Mouse (Mus musculus) lung, adult 2 months (tissue): ENCODE measurements at regions not wholly inside any gene's neighbourhood (a gene's known extent, or its start where the extent isn't known, plus 50 kb on each side); places are given as distances from the start of the nearest gene placed in this dataset.

ENCODE experiments used
- DNase-seq: peaks from one replicate; pipeline ENCODE4 v3.0.0; 2022
- H3K4me1 ChIP-seq: fragments of 200-500 bp; 2 replicates; pipeline ENCODE4 v1.6.1; 2011; ENCODE audit warnings: low read length; ENCODE audit not compliant: control insufficient read depth, insufficient read depth
- H3K4me3 ChIP-seq: fragments of 200-500 bp; replicated peaks from 2 replicates; pipeline ENCODE3; 2011; ENCODE audit warnings: low read depth, mild to moderate bottlenecking, control low read depth, low read length; ENCODE audit errors: extremely low read depth
- CTCF ChIP-seq: fragments of 200-500 bp; IDR thresholded peaks from 2 replicates; pipeline ENCODE4 v1.5.1; 2011; ENCODE audit warnings: mild to moderate bottlenecking, low read length, control low read depth; ENCODE audit not compliant: insufficient read depth
- POLR2A ChIP-seq: fragments of 200-500 bp; IDR thresholded peaks from 2 replicates; pipeline ENCODE4 v1.6.1; 2011; ENCODE audit warnings: low read depth, mild to moderate bottlenecking, control low read depth, low read length, borderline replicate concordance; ENCODE audit errors: extremely low read depth
- WGBS: fragments of 180-500 bp; shearing (Covaris S2); methylation state at CpG from one replicate; pipeline ENCODE4 v1.1.7; 2018; 5-methylcytosine and 5-hydroxymethylcytosine counted together

GRCm38 (mm10) chr16:29876196-29876595, 188.0 kb upstream of the Hes1 start:
- 51% methylated on average over 8 of the region's 8 CpGs for WGBS

GRCm38 (mm10) chr16:29877372-29878123, 186.6 kb upstream of the Hes1 start:
- Histone ChIP-seq H3K4me1 (no peaks in the 10 kb centered on the region), H3K4me3 (no peak overlapping the region)
- no peak for DNase-seq
- 56% methylated on average over 10 of the region's 10 CpGs for WGBS
- TF ChIP-seq POLR2A (no peak), CTCF (no peak)

More at GRCm38 (mm10) chr16:29876196-29876595, 188.0 kb upstream of the Hes1 start:
- TF ChIP-seq CTCF = no peak
- TF ChIP-seq POLR2A = no peak
- Histone ChIP-seq H3K4me3 (no peak overlapping the region), H3K4me1 (no peaks in the 10 kb centered on the region)
- DNase-seq = no peak

GRCm38 (mm10) chr16:29879665-29880064, 184.5 kb upstream of the Hes1 start:
- no peaks in the 10 kb centered on the region for H3K4me1 ChIP-seq
- TF ChIP-seq POLR2A (no peak), CTCF (no peak)
- no peak for DNase-seq
- no peak overlapping the region for H3K4me3 ChIP-seq
- 90% methylated on average over 6 of the region's 6 CpGs for WGBS

GRCm38 (mm10) chr16:29881497-29881896, 182.7 kb upstream of the Hes1 start:
- Histone ChIP-seq H3K4me1 (no peaks in the 10 kb centered on the region), H3K4me3 (no peak overlapping the region)
- DNase-seq = no peak
- TF ChIP-seq POLR2A (no peak), CTCF (no peak)
- WGBS = 43% methylated on average over 12 of the region's 12 CpGs

- no peaks in the 10 kb centered on the region for H3K4me1 ChIP-seq
- H3K4me3 ChIP-seq = no peak overlapping the region
- TF ChIP-seq POLR2A (no peak), CTCF (no peak)
- peak; percentile 60 for DNase-seq
- WGBS = 39% methylated on average over 10 of the region's 10 CpGs
Measured at GRCm38 (mm10) chr16:29882226-29882972, 181.8 kb upstream of the Hes1 start.

- WGBS = 83% methylated on average over 10 of the region's 10 CpGs
- H3K4me1 ChIP-seq = no peaks in the 10 kb centered on the region
- TF ChIP-seq POLR2A = no peak
- no peak for TF ChIP-seq CTCF
Measured at GRCm38 (mm10) chr16:29883252-29883992, 180.8 kb upstream of the Hes1 start.

GRCm38 (mm10) chr16:29884899-29885298, 179.3 kb upstream of the Hes1 start:
- 83% methylated on average over 4 of the region's 4 CpGs for whole genome bisulfite sequencing
- H3K4me3 ChIP-seq = no peak overlapping the region
- TF ChIP-seq CTCF (no peak), POLR2A (no peak)
- DNase-seq = no peak
- no peaks in the 10 kb centered on the region for H3K4me1 ChIP-seq

More at GRCm38 (mm10) chr16:29883252-29883992, 180.8 kb upstream of the Hes1 start:
- H3K4me3 ChIP-seq = no peak overlapping the region
- DNase-seq = no peak

GRCm38 (mm10) chr16:29886755-29887154, 177.4 kb upstream of the Hes1 start:
- DNase-seq = no peak
- H3K4me3 ChIP-seq = no peak overlapping the region
- 39% methylated on average over 4 of the region's 4 CpGs for WGBS
- TF ChIP-seq CTCF = no peak
- TF ChIP-seq POLR2A = no peak
- H3K4me1 ChIP-seq = no peaks in the 10 kb centered on the region

GRCm38 (mm10) chr16:29889346-29889745, 174.8 kb upstream of the Hes1 start:
- 94% methylated on average over 4 of the region's 4 CpGs for WGBS
- no peak for TF ChIP-seq POLR2A
- TF ChIP-seq CTCF = no peak
- peaks cover 1% of the 10 kb centered on the region for H3K4me1 ChIP-seq
- no peak overlapping the region for H3K4me3 ChIP-seq
- no peak for DNase-seq
